Mouse (Mus musculus) cerebellum, adult 8-10 months (tissue): Measurements from ENCODE around the gene Pdpk1.
A peak's percentile ranks its signal among the peaks of the same experiment; 100 is the strongest.
"Not testable (repeated sequence)": the region's sequence is repeated elsewhere in the genome, so short reads cannot be mapped to it uniquely, and the experiment has no call there.

Experiments used
- DNase-seq: peaks from one replicate; pipeline ENCODE4 v3.0.0; 2022

Pdpk1 gene

GRCm38 (mm10) chr17:24111256-24111655 is 39.5 kb downstream of the Pdpk1 start:
- no peak for DNase-seq

GRCm38 (mm10) chr17:24108896-24109295 is 41.8 kb downstream of the Pdpk1 start:
- DNase-seq, result peak; percentile 48

- no peak for DNase-seq
These were observed 45.6 kb downstream of the Pdpk1 start for GRCm38 (mm10) chr17:24105111-24105510.

GRCm38 (mm10) chr17:24098354-24098753 is 52.4 kb downstream of the Pdpk1 start:
- no peak for DNase-seq

GRCm38 (mm10) chr17:24090575-24090974 is 60.1 kb downstream of the Pdpk1 start:
- no peak for DNase-seq

GRCm38 (mm10) chr17:24086399-24086798 is 64.3 kb downstream of the Pdpk1 start:
- DNase-seq, result not testable (repeated sequence)

GRCm38 (mm10) chr17:24084593-24084992 is 66.1 kb downstream of the Pdpk1 start:
- no peak for DNase-seq

- no peak for DNase-seq
These were observed 73.6 kb downstream of the Pdpk1 start for GRCm38 (mm10) chr17:24077101-24077500.

GRCm38 (mm10) chr17:24072919-24073696 is 77.6 kb downstream of the Pdpk1 start, which contains the start of gene Kctd5:
Gene Kctd5, minus strand, starts transcription at chr17:24073485.
- DNase-seq, result peak; percentile 94

- no peak for DNase-seq
These were observed 81.2 kb downstream of the Pdpk1 start for GRCm38 (mm10) chr17:24069531-24069930.

GRCm38 (mm10) chr17:24068271-24068670 is 82.5 kb downstream of the Pdpk1 start:
- DNase-seq, result peak; percentile 16

- DNase-seq, result no peak
These were observed 88.1 kb downstream of the Pdpk1 start for GRCm38 (mm10) chr17:24062459-24063155.

GRCm38 (mm10) chr17:24057730-24058245 is 92.9 kb downstream of the Pdpk1 start:
- DNase-seq, result no peak

- no peak for DNase-seq
These were observed 93.8 kb downstream of the Pdpk1 start for GRCm38 (mm10) chr17:24056636-24057625.

- DNase-seq, result no peak
These were observed 101.7 kb downstream of the Pdpk1 start for GRCm38 (mm10) chr17:24049008-24049407.

- no peak for DNase-seq
These were observed 102.7 kb downstream of the Pdpk1 start for GRCm38 (mm10) chr17:24048053-24048452.

GRCm38 (mm10) chr17:24046026-24046425 is 104.7 kb downstream of the Pdpk1 start:
- no peak for DNase-seq

GRCm38 (mm10) chr17:24045608-24046007 is 105.1 kb downstream of the Pdpk1 start:
- DNase-seq, result no peak

GRCm38 (mm10) chr17:24044482-24044881 is 106.2 kb downstream of the Pdpk1 start:
- no peak for DNase-seq

GRCm38 (mm10) chr17:24037844-24038243 is 112.9 kb downstream of the Pdpk1 start, which contains the start of gene Prss27:
Gene Prss27, plus strand, starts transcription at chr17:24038144.
- DNase-seq, result no peak

GRCm38 (mm10) chr17:24037360-24037759 is 113.4 kb downstream of the Pdpk1 start:
- DNase-seq, result no peak

GRCm38 (mm10) chr17:24036954-24037353 is 113.8 kb downstream of the Pdpk1 start:
- no peak for DNase-seq

- DNase-seq, result no peak
These were observed 115.6 kb downstream of the Pdpk1 start for GRCm38 (mm10) chr17:24035087-24035486.
